Mouse (Mus musculus) heart, embryonic 16.5 days (tissue): ENCODE measurements around the gene Gm49416. TPM values are rescaled to one million over a fixed set of nuclear protein-coding genes. Genes with fewer than 3 reads are reported as not detected.
"Not testable (repeated sequence)": the region's sequence is repeated elsewhere in the genome, so short reads cannot be mapped to it uniquely, and the experiment has no call there.

Source experiments
- ATAC-seq: fragments of 200-750 bp; cut with Nextera tagmentation; replicated peaks from 2 replicates; pipeline ENCODE4 v1.8.0; 2017; ENCODE audit warnings: moderate number of reproducible peaks; ENCODE audit not compliant: insufficient read depth, low FRiP score; ENCODE audit errors: extremely low read depth
- H3K27ac ChIP-seq: fragments of 300-500 bp; sonication (generic); 2 replicates; pipeline ENCODE4 v1.5.1; 2014; ENCODE audit warnings: mild to moderate bottlenecking, low read length, control low read depth, moderate library complexity
- H3K27me3 ChIP-seq: fragments of 300-500 bp; sonication (generic); 2 replicates; pipeline ENCODE4 v1.6.1; 2014; ENCODE audit warnings: low read length, mixed read lengths; ENCODE audit not compliant: control insufficient read depth, insufficient read depth
- H3K36me3 ChIP-seq: fragments of 300-500 bp; sonication (generic); 2 replicates; pipeline ENCODE4 v1.6.1; 2014; ENCODE audit not compliant: control insufficient read depth, insufficient read depth
- H3K4me1 ChIP-seq: fragments of 300-500 bp; sonication (generic); 2 replicates; pipeline ENCODE4 v1.6.1; 2014; ENCODE audit warnings: low read length, mixed read lengths; ENCODE audit not compliant: control insufficient read depth, insufficient read depth
- H3K4me2 ChIP-seq: fragments of 300-500 bp; sonication (generic); 2 replicates; pipeline ENCODE4 v1.6.1; 2014; ENCODE audit warnings: low read depth, mild to moderate bottlenecking, control low read depth, low read length
- H3K4me3 ChIP-seq: fragments of 300-500 bp; sonication (generic); 2 replicates; pipeline ENCODE4 v1.5.1; 2014; ENCODE audit warnings: mild to moderate bottlenecking, control low read depth, low read length
- H3K9ac ChIP-seq: fragments of 300-500 bp; sonication (generic); 2 replicates; pipeline ENCODE4 v1.6.1; 2014; ENCODE audit warnings: low read length, control low read depth
- H3K9me3 ChIP-seq: fragments of 300-500 bp; sonication (generic); replicated peaks from 2 replicates; pipeline ENCODE4 v1.6.1; 2016; ENCODE audit warnings: low read length; ENCODE audit not compliant: control insufficient read depth
- WGBS: fragments of 180-500 bp; shearing (Covaris S2); extraction: QIAGEN DNeasy Blood & Tissue Kit; methylation state at CpG from one replicate; pipeline ENCODE4 v1.1.7; 2014; 5-methylcytosine and 5-hydroxymethylcytosine counted together
- polyA plus RNA-seq: library from polyadenylated mRNA; unstranded; fragments of >200 nt; fragmentation: Nextera tagmentation; extraction: Ambion mirVana; gene quantifications from 2 replicates; pipeline ENCODE4 v1.2.1, GENCODE M21; 2015

Gene Gm49416
- polyA plus RNA-seq, 1 experiment from 2014 or later = not detected

DNA sequence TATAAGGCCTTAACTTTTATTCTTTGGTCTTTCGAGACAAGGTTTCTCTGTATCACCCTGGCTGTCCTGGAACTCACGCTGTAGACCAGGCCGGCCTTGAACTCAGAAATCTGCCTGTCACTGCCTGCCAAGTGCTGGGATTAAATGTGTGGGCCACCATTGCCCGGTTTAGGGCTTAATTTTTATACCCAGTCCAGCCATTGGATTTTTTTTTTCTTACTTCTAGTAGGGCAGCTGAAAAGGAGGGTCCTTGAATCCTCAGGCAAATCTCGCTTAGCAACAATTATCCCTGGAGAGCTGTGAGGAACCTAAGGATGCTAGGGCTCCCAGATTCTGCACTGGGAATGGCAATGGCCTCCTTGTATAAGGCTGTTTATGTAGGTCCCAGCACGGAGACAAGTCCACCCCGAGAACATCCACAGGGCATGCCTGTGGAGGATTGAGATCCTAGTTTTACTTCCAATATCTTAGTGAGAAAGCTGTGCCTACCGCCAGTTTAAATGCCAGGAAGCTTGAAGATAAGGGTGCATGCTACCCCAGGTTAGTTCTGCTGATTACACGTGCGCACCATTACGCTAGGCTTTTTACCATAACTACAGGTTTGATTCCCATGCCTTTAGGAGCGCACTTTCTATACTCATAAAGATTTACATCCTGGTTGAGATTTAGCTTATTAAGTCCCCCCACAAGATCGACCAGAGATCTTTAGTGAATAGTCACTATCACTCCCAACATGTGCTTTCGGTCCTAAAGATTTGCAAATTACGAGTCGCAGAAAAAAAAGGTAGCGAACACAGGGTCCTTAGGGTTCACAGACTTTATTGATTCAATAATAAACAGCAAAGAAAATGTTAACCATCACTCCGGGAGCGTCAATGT lies 902 bp upstream of the Gm49416 start:
- H3K4me3 ChIP-seq = peak overlapping the region; percentile 77
- no peak for ATAC-seq
- H3K4me2 ChIP-seq = peak overlapping the region; percentile 82
- peaks cover 5% of the 10 kb centered on the region; the same call in 1 of the 2 replicates for H3K36me3 ChIP-seq
- no peaks in the 10 kb centered on the region for H3K9me3 ChIP-seq
- 20% methylated on average over 19 of the region's 19 CpGs for WGBS
- peak overlapping the region; percentile 86 for H3K9ac ChIP-seq
- peak overlapping the region; percentile 85 for H3K27ac ChIP-seq
- no peaks in the 10 kb centered on the region for H3K27me3 ChIP-seq
- peaks cover 15% of the 10 kb centered on the region for H3K4me1 ChIP-seq

GRCm38 (mm10) chr19:8892829-8893766 lies 4.4 kb downstream of the Gm49416 start, which contains the start of gene Ints5:
Ints5 (plus strand) TSS chr19:8893005.
- 2% methylated on average over 53 of the region's 54 CpGs for WGBS
- Histone ChIP-seq H3K4me3 (peak within 1 kb of the TSS; percentile 80), H3K4me1 (peaks cover 25% of the 10 kb centered on the region), H3K4me2 (peak within 1 kb of the TSS; percentile 94), H3K9ac (peak within 1 kb of the TSS; percentile 92), H3K9me3 (no peaks in the 10 kb centered on the region), H3K27me3 (no peaks in the 10 kb centered on the region), H3K27ac (peak within 1 kb of the TSS; percentile 86), H3K36me3 (peaks cover 12% of the 10 kb centered on the region; the same call in 1 of the 2 replicates)
- peak; percentile 33 for ATAC-seq

GRCm38 (mm10) chr19:8895397-8895960 lies 6.8 kb downstream of the Gm49416 start:
- H3K9me3 ChIP-seq = no peaks in the 10 kb centered on the region
- no peak overlapping the region for H3K27ac ChIP-seq
- no peak for ATAC-seq
- 82% methylated on average over 9 of the region's 9 CpGs for WGBS
- no peak overlapping the region for H3K4me3 ChIP-seq
- peaks cover 30% of the 10 kb centered on the region for H3K4me1 ChIP-seq
- no peaks in the 10 kb centered on the region for H3K27me3 ChIP-seq
- H3K36me3 ChIP-seq = peaks cover 10% of the 10 kb centered on the region; the same call in 1 of the 2 replicates
- no peak overlapping the region for H3K9ac ChIP-seq
- H3K4me2 ChIP-seq = no peak overlapping the region

GRCm38 (mm10) chr19:8896231-8896630 lies 7.5 kb downstream of the Gm49416 start:
- not testable (repeated sequence) for H3K9me3 ChIP-seq, H3K27ac ChIP-seq, H3K4me2 ChIP-seq, H3K4me3 ChIP-seq, ATAC-seq, H3K36me3 ChIP-seq, H3K27me3 ChIP-seq, H3K9ac ChIP-seq
- WGBS = 80% methylated on average over 5 of the region's 5 CpGs
- H3K4me1 ChIP-seq = peaks cover 30% of the 10 kb centered on the region

- H3K4me1 ChIP-seq = peaks cover 30% of the 10 kb centered on the region
- H3K4me2 ChIP-seq = peak overlapping the region; percentile 76
- peak; percentile 11 for ATAC-seq
- not testable (repeated sequence) for H3K27me3 ChIP-seq, H3K9me3 ChIP-seq, H3K36me3 ChIP-seq
- H3K4me3 ChIP-seq = peak overlapping the region; percentile 92
- H3K9ac ChIP-seq = peak overlapping the region; percentile 74
- 17% methylated on average over 21 of the region's 21 CpGs for WGBS
- peak overlapping the region; percentile 88 for H3K27ac ChIP-seq
Observed at GRCm38 (mm10) chr19:8897211-8897864, 8.6 kb downstream of the Gm49416 start.

- Histone ChIP-seq H3K27me3 (no peaks in the 10 kb centered on the region), H3K27ac (peak within 1 kb of the TSS; percentile 88), H3K4me3 (peak within 1 kb of the TSS; percentile 92), H3K9ac (peak within 1 kb of the TSS; percentile 95), H3K4me2 (peak within 1 kb of the TSS; percentile 79), H3K36me3 (peaks cover 13% of the 10 kb centered on the region), H3K4me1 (peaks cover 27% of the 10 kb centered on the region), H3K9me3 (no peaks in the 10 kb centered on the region)
- peak; percentile 99 for ATAC-seq
- under 1% methylated on average over 53 of the region's 53 CpGs for WGBS
Observed at GRCm38 (mm10) chr19:8897865-8898495, 9.3 kb downstream of the Gm49416 start, which contains the start of gene Ganab. Ganab (plus strand) TSS chr19:8898071.

- Histone ChIP-seq H3K27ac (peak overlapping the region; percentile 85), H3K9ac (peak overlapping the region; percentile 95), H3K9me3 (no peaks in the 10 kb centered on the region), H3K36me3 (peaks cover 19% of the 10 kb centered on the region), H3K4me2 (peak overlapping the region; percentile 79), H3K4me1 (peaks cover 25% of the 10 kb centered on the region), H3K4me3 (peak overlapping the region; percentile 92), H3K27me3 (no peaks in the 10 kb centered on the region)
- 5% methylated on average over 13 of the region's 13 CpGs for WGBS
- ATAC-seq = no peak; the same call in 1 of the 2 replicates
Observed at GRCm38 (mm10) chr19:8898576-8898975, 9.8 kb downstream of the Gm49416 start.

DNA sequence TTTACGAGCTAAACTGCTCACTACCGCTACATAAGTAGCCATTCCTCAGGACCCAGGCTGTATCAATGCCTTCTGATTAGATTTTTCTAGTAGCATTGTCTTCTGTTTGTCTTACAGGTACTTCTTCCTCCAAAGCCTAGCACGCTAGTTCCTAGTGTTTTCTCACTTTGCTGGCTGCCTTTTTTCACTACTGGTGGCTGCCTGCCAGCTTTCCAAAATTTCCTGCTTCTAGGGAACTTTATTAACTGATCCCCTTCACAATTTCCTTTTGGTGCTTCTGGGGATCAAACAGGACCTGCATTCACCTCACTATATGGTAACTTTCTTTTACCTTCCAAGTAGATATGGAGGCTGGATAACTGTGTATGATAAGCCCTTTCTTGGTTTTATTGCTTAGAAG lies 10.4 kb downstream of the Gm49416 start:
- H3K9me3 ChIP-seq = no peaks in the 10 kb centered on the region
- H3K4me2 ChIP-seq = peak overlapping the region; percentile 79
- no peaks in the 10 kb centered on the region for H3K27me3 ChIP-seq
- 35% methylated on average over 3 of the region's 3 CpGs for WGBS
- ATAC-seq = no peak
- peaks cover 21% of the 10 kb centered on the region for H3K36me3 ChIP-seq
- H3K9ac ChIP-seq = peak overlapping the region; percentile 95
- no peak overlapping the region for H3K27ac ChIP-seq
- peak overlapping the region; percentile 92 for H3K4me3 ChIP-seq
- peaks cover 20% of the 10 kb centered on the region for H3K4me1 ChIP-seq
